Mouse (Mus musculus) olfactory bulb, adult 2 months (tissue): ENCODE results near the gene Snd1. TPM values are rescaled to one million over a fixed set of nuclear protein-coding genes. Genes with fewer than 3 reads are reported as not detected.
A peak's percentile ranks its signal among the peaks of the same experiment; 100 is the strongest.

Source experiments
- H3K27ac ChIP-seq: fragments of 200-500 bp; 2 replicates; pipeline ENCODE4 v1.5.1; 2012; ENCODE audit warnings: low read depth, low read length; ENCODE audit not compliant: insufficient read depth
- H3K4me1 ChIP-seq: fragments of 200-500 bp; 2 replicates; pipeline ENCODE4 v1.6.1; 2012; ENCODE audit warnings: low read length; ENCODE audit not compliant: control insufficient read depth, insufficient read depth
- H3K4me3 ChIP-seq: fragments of 200-500 bp; 2 replicates; pipeline ENCODE4 v1.5.1; 2012; ENCODE audit warnings: mild to moderate bottlenecking, low read depth, low read length, moderate library complexity; ENCODE audit not compliant: insufficient read depth
- CTCF ChIP-seq: fragments of 200-500 bp; IDR thresholded peaks from 2 replicates; pipeline ENCODE4 v1.5.1; 2012; ENCODE audit warnings: low read depth, mild to moderate bottlenecking, low read length, moderate library complexity; ENCODE audit not compliant: insufficient read depth
- POLR2A ChIP-seq: fragments of 200-500 bp; IDR thresholded peaks from 2 replicates; pipeline ENCODE4 v1.6.1; 2012; ENCODE audit warnings: mild to moderate bottlenecking, low read depth, low read length, moderate library complexity; ENCODE audit not compliant: insufficient read depth
- WGBS: fragments of 180-500 bp; shearing (Covaris S2); methylation state at CpG from one replicate; pipeline ENCODE4 v1.1.7; 2018; 5-methylcytosine and 5-hydroxymethylcytosine counted together
- polyA plus RNA-seq: library from polyadenylated mRNA; stranded (reverse); fragments of >200 nt; gene quantifications from 2 replicates; pipeline ENCODE4 v1.2.4, GENCODE M21; 2012; ENCODE audit warnings: low replicate concordance; ENCODE audit not compliant: missing spikeins, insufficient read depth, insufficient read length

Snd1 gene
- polyA plus RNA-seq, 1 experiment: not detected

- TF ChIP-seq CTCF (no peak), POLR2A (no peak)
- Histone ChIP-seq H3K4me3 (no peak overlapping the region), H3K4me1 (peaks cover 6% of the 10 kb centered on the region), H3K27ac (no peak overlapping the region)
- WGBS: 86% methylated on average over 3 of the region's 3 CpGs
Observed at GRCm38 (mm10) chr6:28749224-28749623, 274.3 kb downstream of the Snd1 start.

- TF ChIP-seq CTCF (no peak), POLR2A (no peak)
- Histone ChIP-seq H3K27ac (no peak overlapping the region), H3K4me3 (no peak overlapping the region), H3K4me1 (peaks cover 10% of the 10 kb centered on the region)
- 71% methylated on average over 3 of the region's 3 CpGs for WGBS
Observed at GRCm38 (mm10) chr6:28751186-28751585, 276.2 kb downstream of the Snd1 start.

GRCm38 (mm10) chr6:28753217-28753616, 278.3 kb downstream of the Snd1 start:
- TF ChIP-seq POLR2A (no peak), CTCF (no peak)
- no peak overlapping the region for H3K4me3 ChIP-seq
- peak overlapping the region; percentile 90 for H3K27ac ChIP-seq
- peaks cover 16% of the 10 kb centered on the region for H3K4me1 ChIP-seq
- WGBS: 91% methylated on average over 5 of the region's 5 CpGs

- Histone ChIP-seq H3K4me3 (no peak overlapping the region), H3K4me1 (peaks cover 14% of the 10 kb centered on the region), H3K27ac (peak overlapping the region; percentile 90)
- WGBS: 28% methylated on average over 5 of the region's 5 CpGs
- TF ChIP-seq POLR2A (no peak), CTCF (no peak)
Observed at GRCm38 (mm10) chr6:28753681-28754080, 278.7 kb downstream of the Snd1 start.

- peak overlapping the region; percentile 78 for H3K27ac ChIP-seq
- peaks cover 14% of the 10 kb centered on the region for H3K4me1 ChIP-seq
- no peak overlapping the region for H3K4me3 ChIP-seq
- WGBS: 56% methylated on average over 6 of the region's 6 CpGs
- no peak for TF ChIP-seq POLR2A
- no peak for TF ChIP-seq CTCF
Observed at GRCm38 (mm10) chr6:28754127-28754898, 279.4 kb downstream of the Snd1 start.

GRCm38 (mm10) chr6:28756306-28757018, 281.5 kb downstream of the Snd1 start:
- Histone ChIP-seq H3K4me3 (no peak overlapping the region), H3K27ac (no peak overlapping the region), H3K4me1 (peaks cover 14% of the 10 kb centered on the region)
- WGBS: 44% methylated on average over 10 of the region's 10 CpGs
- TF ChIP-seq CTCF: no peak
- TF ChIP-seq POLR2A: no peak

- Histone ChIP-seq H3K4me1 (peaks cover 13% of the 10 kb centered on the region), H3K27ac (no peak overlapping the region), H3K4me3 (no peak overlapping the region)
- 95% methylated on average over 4 of the region's 4 CpGs for WGBS
- TF ChIP-seq POLR2A: no peak
- no peak for TF ChIP-seq CTCF
Observed at GRCm38 (mm10) chr6:28758293-28758692, 283.4 kb downstream of the Snd1 start.

GRCm38 (mm10) chr6:28761728-28762127, 286.8 kb downstream of the Snd1 start:
- TF ChIP-seq POLR2A: no peak
- no peak for TF ChIP-seq CTCF
- 79% methylated on average over 3 of the region's 3 CpGs for WGBS
- H3K27ac ChIP-seq: no peak overlapping the region
- no peak overlapping the region for H3K4me3 ChIP-seq
- peaks cover 5% of the 10 kb centered on the region; the same call in 1 of the 2 replicates for H3K4me1 ChIP-seq

- H3K4me1 ChIP-seq: peaks cover 3% of the 10 kb centered on the region; the same call in 1 of the 2 replicates
- H3K27ac ChIP-seq: no peak overlapping the region
- 48% methylated on average over 5 of the region's 5 CpGs for WGBS
- no peak for TF ChIP-seq CTCF
- TF ChIP-seq POLR2A: no peak
- H3K4me3 ChIP-seq: no peak overlapping the region
Observed at GRCm38 (mm10) chr6:28762132-28762775, 287.3 kb downstream of the Snd1 start.

GRCm38 (mm10) chr6:28766622-28767021, 291.7 kb downstream of the Snd1 start:
- Histone ChIP-seq H3K4me1 (peaks cover 6% of the 10 kb centered on the region), H3K4me3 (no peak overlapping the region), H3K27ac (no peak overlapping the region)
- TF ChIP-seq CTCF: no peak
- TF ChIP-seq POLR2A: no peak
- 76% methylated on average over 3 of the region's 3 CpGs for WGBS
